Comparison of ENCODE assay signal across 8 mouse cellular contexts in genomic region chr1:138618012-138618354, GRCm38 (mm10). TPM values are rescaled to one million over a fixed set of nuclear protein-coding genes. Genes with fewer than 3 reads are reported as not detected.
DNase-seq lines count a peak whose midpoint lies in the region; ATAC-seq and TF ChIP-seq lines count a peak whose summit lies in the region.

No protein-coding gene starts in this region.

- H3K9ac ChIP-seq in MEL (ENCODE audit: control insufficient read depth, low read depth, low read length, poor library complexity, severe bottlenecking): peak overlapping the region; percentile 80
- H3K9ac ChIP-seq in forebrain, embryonic 16.5 days (replicated peaks; ENCODE audit: low read depth, low read length): peak overlapping the region; percentile 38
- peak overlapping the region; percentile 24 for H3K9ac ChIP-seq in neural tube, embryonic 15.5 days (replicated peaks)

- peak; percentile 37 to 75; a peak in 2 of 4 replicates for TF ChIP-seq POLR2A in MEL (IDR thresholded peaks at IDR 0.05; ENCODE audit: control insufficient read depth in 1 of 2, insufficient read depth in 1 of 2, low read depth in 1 of 2, low read length in 2 of 2, poor library complexity in 1 of 2)
- peak; percentile 64; the same call in 1 of the 2 replicates for TF ChIP-seq POLR2A in lung, adult 2 months (IDR thresholded peaks at IDR 0.05; ENCODE audit: borderline replicate concordance, extremely low read depth, low read depth, low read length)

- peak overlapping the region; percentile 30; the same call in 1 of the 2 replicates for H3K27ac ChIP-seq in MEL (ENCODE audit: control insufficient read depth, low read depth, low read length)
- H3K27ac ChIP-seq in forebrain, embryonic 16.5 days (ENCODE audit: low read length): no peak overlapping the region
- peak overlapping the region; percentile 95 for H3K27ac ChIP-seq in layer of hippocampus, adult 2 months
- 0 out of 2 replicates have a peak overlapping the region, but pooled peaks have one; percentile 65 for H3K27ac ChIP-seq in neural tube, embryonic 15.5 days (replicated peaks)

- DNase-seq in MEL (ENCODE audit: low read depth, low spot score): peak; percentile 89
- DNase-seq in cerebellum, adult 18-20 months: peak; percentile 78 to 84
- DNase-seq in heart, postnatal 36 days: peak; percentile 87
- peak; percentile 74 for DNase-seq in layer of hippocampus, adult 2 months (ENCODE audit: low spot score in 2 of 2)
- peak; percentile 89 for DNase-seq in lung, adult 2 months
- DNase-seq in testis, postnatal 10 days (ENCODE audit: low spot score): peak; percentile 89

- peaks cover 0 to 10% of the 10 kb centered on the region in 2 experiments; a peak in 2 of 4 replicates for H3K36me3 ChIP-seq in MEL (ENCODE audit: control insufficient read depth in 1 of 2, insufficient read depth in 2 of 2, low read length in 2 of 2)
- H3K36me3 ChIP-seq in forebrain, embryonic 16.5 days (ENCODE audit: control insufficient read depth, insufficient read depth): no peaks in the 10 kb centered on the region
- no peaks in the 10 kb centered on the region for H3K36me3 ChIP-seq in neural tube, embryonic 15.5 days

- TF ChIP-seq CTCF in MEL (IDR thresholded peaks at IDR 0.05 in 2 of 3, conservative IDR thresholded peaks at IDR 0.05 in 1 of 3; ENCODE audit: control insufficient read depth in 1 of 3, insufficient read depth in 1 of 3, low read depth in 2 of 3, low read length in 3 of 3, poor library complexity in 1 of 3, severe bottlenecking in 1 of 3): no peak
- peak; percentile 75 for TF ChIP-seq CTCF in layer of hippocampus, adult 2 months (conservative IDR thresholded peaks at IDR 0.05)
- no peak for TF ChIP-seq CTCF in lung, adult 2 months (IDR thresholded peaks at IDR 0.05; ENCODE audit: insufficient read depth, low read length)

- no peaks in the 10 kb centered on the region for H3K9me3 ChIP-seq in MEL (replicated peaks; ENCODE audit: insufficient read depth, low read length)
- H3K9me3 ChIP-seq in forebrain, embryonic 16.5 days (ENCODE audit: control insufficient read depth, low read length): no peaks in the 10 kb centered on the region
- no peaks in the 10 kb centered on the region for H3K9me3 ChIP-seq in neural tube, embryonic 15.5 days (replicated peaks)

- H3K4me1 ChIP-seq in MEL (ENCODE audit: control insufficient read depth in 1 of 2, insufficient read depth in 2 of 2, low read length in 2 of 2): peaks cover 0 to 7% of the 10 kb centered on the region in 2 experiments; a peak in 3 of 4 replicates
- peaks cover 18% of the 10 kb centered on the region for H3K4me1 ChIP-seq in forebrain, embryonic 16.5 days (replicated peaks; ENCODE audit: control insufficient read depth, insufficient read depth, low read length)
- H3K4me1 ChIP-seq in lung, adult 2 months (ENCODE audit: control insufficient read depth, insufficient read depth, low read length): peaks cover 11% of the 10 kb centered on the region
- H3K4me1 ChIP-seq in neural tube, embryonic 15.5 days: peaks cover 27% of the 10 kb centered on the region

- TF ChIP-seq EP300 in MEL (IDR thresholded peaks at IDR 0.05; ENCODE audit: low read depth in 1 of 2, low read length in 2 of 2): no peak

- peak; percentile 77 for ATAC-seq in forebrain, embryonic 16.5 days
- peak; percentile 69 for ATAC-seq in neural tube, embryonic 15.5 days (ENCODE audit: low FRiP score)

- WGBS in forebrain, embryonic 16.5 days: under 1% methylated on average over 11 of the region's 11 CpGs
- WGBS in lung, adult 2 months: 1% methylated on average over 11 of the region's 11 CpGs
- WGBS in neural tube, embryonic 15.5 days: under 1% methylated on average over 11 of the region's 11 CpGs

- H3K4me3 ChIP-seq in MEL (ENCODE audit: control insufficient read depth in 1 of 2, insufficient read depth in 1 of 2, low read depth in 2 of 2, low read length in 2 of 2): peak overlapping the region; percentile 63 to 77
- peak overlapping the region; percentile 42 for H3K4me3 ChIP-seq in forebrain, embryonic 16.5 days (replicated peaks; ENCODE audit: low read length)
- peak overlapping the region; percentile 84 for H3K4me3 ChIP-seq in layer of hippocampus, adult 2 months
- H3K4me3 ChIP-seq in lung, adult 2 months (replicated peaks; ENCODE audit: extremely low read depth, low read depth, low read length): peak overlapping the region; percentile 49
- peak overlapping the region; percentile 69 for H3K4me3 ChIP-seq in neural tube, embryonic 15.5 days (replicated peaks)

- no peaks in the 10 kb centered on the region for H3K27me3 ChIP-seq in MEL (ENCODE audit: control insufficient read depth in 1 of 2, insufficient read depth in 2 of 2, low read length in 2 of 2)
- H3K27me3 ChIP-seq in forebrain, embryonic 16.5 days (replicated peaks; ENCODE audit: control insufficient read depth, insufficient read depth, low read length): no peaks in the 10 kb centered on the region
- H3K27me3 ChIP-seq in neural tube, embryonic 15.5 days (replicated peaks): peaks cover 4% of the 10 kb centered on the region; the same call in 1 of the 2 replicates

- TF ChIP-seq RAD21 in MEL (IDR thresholded peaks at IDR 0.05; ENCODE audit: low read depth, low read length): no peak

- H3K4me2 ChIP-seq in forebrain, embryonic 16.5 days (ENCODE audit: low read length): peak overlapping the region; percentile 89
- H3K4me2 ChIP-seq in neural tube, embryonic 15.5 days: peak overlapping the region; percentile 84

- intact Hi-C loops in heart, postnatal 36 days (cut with DNase I): loop anchor here (5.0 to 10.0 kb wide), 4 partner anchors 61 to 307 kb away; no protein-coding TSS in a partner anchor

- H3K79me2 ChIP-seq in MEL (ENCODE audit: control insufficient read depth, insufficient read depth, low read length, poor library complexity): peaks cover 8% of the 10 kb centered on the region

TF ChIP-seq in MEL, 35 proteins besides CTCF, POLR2A, EP300 and RAD21:
- TF ChIP-seq POLR2AphosphoS2 (IDR thresholded peaks at IDR 0.05; ENCODE audit: low read length) (0 out of 2 replicates have a peak, but pooled peaks have one; percentile 33), ZMIZ1 (IDR thresholded peaks at IDR 0.05; ENCODE audit: low read depth, low read length) (peak; percentile 29; the same call in 1 of the 2 replicates), GATA1 (IDR thresholded peaks at IDR 0.05; ENCODE audit: low read depth, low read length) (no peak), JUND (IDR thresholded peaks at IDR 0.05; ENCODE audit: low read depth, low read length) (no peak), MYC (IDR thresholded peaks at IDR 0.05; ENCODE audit: low read depth, low read length) (no peak), SIN3A (IDR thresholded peaks at IDR 0.05; ENCODE audit: low read length) (no peak; the same call in 1 of the 2 replicates), TBP (IDR thresholded peaks at IDR 0.05; ENCODE audit: low read depth, low read length) (peak; percentile 34; the same call in 1 of the 2 replicates), USF1 (IDR thresholded peaks at IDR 0.05; ENCODE audit: low read depth, low read length) (no peak), HCFC1 (IDR thresholded peaks at IDR 0.05; ENCODE audit: low read depth, low read length) (peak; percentile 52; the same call in 1 of the 2 replicates), TCF12 (IDR thresholded peaks at IDR 0.05; ENCODE audit: low read depth, low read length) (no peak), NELFE (IDR thresholded peaks at IDR 0.05; ENCODE audit: low read depth, low read length) (peak; percentile 66)

RNA-seq across cellular contexts. Expression of gene Nek7, which starts 2.0 kb away (rescaled TPM):
- 4.7 and 6.2 TPM in 2 replicates for total RNA-seq in MEL (2012; rRNA removed)
- polyA plus RNA-seq in MEL (2012; ENCODE audit: insufficient read depth in 1 of 2, insufficient read length in 2 of 2, low read depth in 1 of 2, low replicate concordance in 2 of 2, missing spikeins in 1 of 2): 1 to 10 TPM in 1 of 2 experiments, not detected in 1; 9.1 TPM
- polyA plus RNA-seq in forebrain, embryonic 16.5 days (2015; fragmentation: Nextera tagmentation; extraction: Ambion mirVana): 9.5 and 11.6 TPM in 2 replicates
- total RNA-seq in heart, postnatal 36 days (2021): 10 to 100 TPM; 78.8 to 80.0 TPM
- 10 to 100 TPM; 33.9 to 34.9 TPM for total RNA-seq in layer of hippocampus, adult 2 months (2021)
- 13.6 and 17.3 TPM in 2 replicates for polyA plus RNA-seq in lung, adult 2 months (2012; rRNA removed)
- 10.8 and 16.4 TPM in 2 replicates for polyA plus RNA-seq in neural tube, embryonic 15.5 days (2015; fragmentation: Nextera tagmentation; extraction: Ambion mirVana)

Comparison
In these comparisons a context has a peak if more than half of its experiments do, and no peak if none do; other contexts are left out.
1. H3K9ac ChIP-seq: peak in every context shown above with its lines; median percentile 80 in MEL; 38 in forebrain, embryonic 16.5 days; 24 in neural tube, embryonic 15.5 days.